Mouse (Mus musculus) stomach, postnatal 0 days (tissue): ENCODE data around the gene Hcrtr1. TPM values are rescaled to one million over a fixed set of nuclear protein-coding genes. Genes with fewer than 3 reads are reported as not detected.

Experiments
- ATAC-seq: fragments of 200-750 bp; cut with Nextera tagmentation; 2 replicates; pipeline ENCODE4 v1.8.0; 2017; ENCODE audit not compliant: low FRiP score, low TSS enrichment
- DNase-seq: peaks from one replicate; pipeline ENCODE4 v3.0.0-alpha.2; 2016; ENCODE audit warnings: low spot score
- H3K27ac ChIP-seq: fragments of 300-500 bp; sonication (generic); replicated peaks from 2 replicates; pipeline ENCODE4 v1.5.1; 2014; ENCODE audit warnings: mild to moderate bottlenecking, control low read depth
- H3K27me3 ChIP-seq: fragments of 300-500 bp; sonication (generic); 2 replicates; pipeline ENCODE4 v1.6.1; 2014; ENCODE audit warnings: low read length; ENCODE audit not compliant: control insufficient read depth, insufficient read depth
- H3K36me3 ChIP-seq: fragments of 300-500 bp; sonication (generic); 2 replicates; pipeline ENCODE4 v1.6.1; 2014; ENCODE audit warnings: low read length, mixed read lengths; ENCODE audit not compliant: control insufficient read depth, insufficient read depth
- H3K4me1 ChIP-seq: fragments of 300-500 bp; sonication (generic); replicated peaks from 2 replicates; pipeline ENCODE4 v1.6.1; 2014; ENCODE audit warnings: antibody characterized with exemption; ENCODE audit not compliant: control insufficient read depth, insufficient read depth
- H3K4me2 ChIP-seq: fragments of 300-500 bp; sonication (generic); replicated peaks from 2 replicates; pipeline ENCODE4 v1.6.1; 2014; ENCODE audit warnings: low read depth, mild to moderate bottlenecking, control low read depth, moderate library complexity
- H3K4me3 ChIP-seq: fragments of 300-500 bp; sonication (generic); 2 replicates; pipeline ENCODE4 v1.5.1; 2014; ENCODE audit warnings: low read depth, low read length, control low read depth
- H3K9ac ChIP-seq: fragments of 300-500 bp; sonication (generic); 2 replicates; pipeline ENCODE4 v1.6.1; 2014; ENCODE audit warnings: mild to moderate bottlenecking, low read length, control low read depth, mixed read lengths
- H3K9me3 ChIP-seq: fragments of 300-500 bp; sonication (generic); 2 replicates; pipeline ENCODE4 v1.6.1; 2016; ENCODE audit warnings: low read length; ENCODE audit not compliant: control insufficient read depth
- CTCF ChIP-seq: IDR thresholded peaks from 2 replicates; pipeline ENCODE4 v1.5.1; 2016; ENCODE audit warnings: antibody characterized with exemption, low read depth, mild to moderate bottlenecking, moderate library complexity
- EP300 ChIP-seq: optimal IDR thresholded peaks from 2 replicates; pipeline ENCODE3; 2016; ENCODE audit warnings: antibody characterized with exemption
- WGBS: fragments of 180-500 bp; shearing (Covaris S2); extraction: QIAGEN DNeasy Blood & Tissue Kit; methylation state at CpG from one replicate; pipeline ENCODE4 v1.1.7; 2014; 5-methylcytosine and 5-hydroxymethylcytosine counted together
- polyA plus RNA-seq: library from polyadenylated mRNA; unstranded; fragments of >200 nt; fragmentation: Nextera tagmentation; extraction: Ambion mirVana; gene quantifications from 2 replicates; pipeline ENCODE4 v1.2.1, GENCODE M21; 2015

Hcrtr1 gene
- polyA plus RNA-seq, 1 experiment from 2014 or later: 0.39 TPM

DNA sequence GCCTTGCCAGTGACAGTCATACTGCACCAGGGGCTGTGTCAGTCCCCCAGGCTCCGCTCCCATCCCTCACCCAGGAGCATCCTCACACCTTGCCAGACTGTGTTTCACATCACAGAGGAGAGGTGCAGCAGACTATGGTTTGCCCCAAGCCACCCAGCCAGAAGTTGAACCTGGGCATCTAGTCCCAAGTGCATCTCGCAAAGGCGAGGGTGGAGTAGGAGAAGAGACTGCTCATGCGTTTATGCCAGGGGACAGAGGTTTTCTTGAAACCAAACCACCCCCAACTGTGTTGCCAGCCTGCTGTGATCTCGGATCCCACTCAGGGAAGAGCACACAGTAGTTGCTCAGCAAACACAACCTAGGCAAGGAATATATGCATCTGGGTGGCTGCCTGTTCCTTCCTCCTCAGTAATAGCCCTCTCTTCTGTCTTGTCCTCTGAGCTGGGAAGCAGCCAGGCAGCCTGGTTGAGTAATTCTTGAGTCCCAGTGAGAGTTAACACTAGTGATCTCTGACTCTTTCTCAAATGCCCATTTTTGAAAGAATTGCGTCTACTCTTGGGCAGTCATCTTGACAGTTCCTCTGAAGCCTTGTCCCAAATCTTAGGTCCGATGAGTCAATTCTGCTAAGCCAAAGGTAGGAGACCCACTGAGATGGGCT lies 7.6 kb downstream of the Hcrtr1 start:
- Histone ChIP-seq H3K9ac (no peak overlapping the region), H3K27me3 (no peaks in the 10 kb centered on the region), H3K4me1 (no peaks in the 10 kb centered on the region), H3K4me2 (no peak overlapping the region), H3K4me3 (no peak overlapping the region), H3K9me3 (no peaks in the 10 kb centered on the region), H3K27ac (0 out of 2 replicates have a peak overlapping the region, but pooled peaks have one; percentile 45), H3K36me3 (0 out of 2 replicates have a peak, but pooled peaks cover 7% of the 10 kb centered on the region)
- TF ChIP-seq EP300 (no peak), CTCF (no peak)
- DNase-seq: no peak
- ATAC-seq: no peak; the same call in 1 of the 2 replicates
- WGBS: 89% methylated on average over 7 of the region's 7 CpGs

DNA sequence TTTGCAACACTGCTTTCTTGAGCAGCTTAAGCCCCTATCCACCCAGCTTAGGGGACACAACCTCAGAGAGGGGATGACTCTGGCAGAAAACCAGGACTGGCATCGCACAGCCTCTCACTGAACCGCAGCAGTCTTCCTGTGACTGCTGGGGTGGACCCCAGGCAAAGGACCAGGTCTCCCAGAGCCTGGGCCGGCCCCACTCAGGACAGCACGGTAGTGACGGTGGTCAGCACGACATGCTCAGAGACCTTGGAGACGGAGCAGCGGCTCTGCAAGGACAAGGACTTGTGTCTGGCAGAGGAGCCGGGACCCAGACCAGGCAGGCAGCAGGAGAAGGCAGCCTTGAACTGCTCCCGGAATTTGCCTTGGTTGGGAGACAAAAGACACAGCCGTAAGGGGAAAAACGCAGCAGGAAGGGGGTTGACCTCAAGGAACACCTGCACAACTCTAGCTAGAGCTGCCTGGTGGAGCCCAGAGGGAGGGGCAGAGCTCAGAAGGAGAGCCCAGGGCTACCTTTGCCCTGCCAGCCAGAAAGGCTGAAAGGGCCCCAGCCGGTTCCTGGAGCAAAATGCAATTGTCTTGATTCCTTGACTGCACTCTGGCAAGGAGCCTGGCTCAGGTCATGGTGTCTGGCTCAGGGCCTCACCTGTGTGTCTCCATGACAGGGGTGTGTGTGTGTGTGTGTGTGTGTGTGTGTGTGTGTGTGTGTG lies 8.4 kb downstream of the Hcrtr1 start:
- H3K9me3 ChIP-seq: no peaks in the 10 kb centered on the region
- peak; percentile 88 for DNase-seq
- no peak overlapping the region for H3K4me3 ChIP-seq
- TF ChIP-seq CTCF (no peak), EP300 (no peak)
- H3K9ac ChIP-seq: no peak overlapping the region
- H3K27me3 ChIP-seq: no peaks in the 10 kb centered on the region
- H3K4me2 ChIP-seq: no peak overlapping the region
- 52% methylated on average over 13 of the region's 13 CpGs for WGBS
- H3K36me3 ChIP-seq: peaks cover 14% of the 10 kb centered on the region; the same call in 1 of the 2 replicates
- no peaks in the 10 kb centered on the region for H3K4me1 ChIP-seq
- peak overlapping the region; percentile 41 for H3K27ac ChIP-seq
- peak; percentile 86 for ATAC-seq

DNA sequence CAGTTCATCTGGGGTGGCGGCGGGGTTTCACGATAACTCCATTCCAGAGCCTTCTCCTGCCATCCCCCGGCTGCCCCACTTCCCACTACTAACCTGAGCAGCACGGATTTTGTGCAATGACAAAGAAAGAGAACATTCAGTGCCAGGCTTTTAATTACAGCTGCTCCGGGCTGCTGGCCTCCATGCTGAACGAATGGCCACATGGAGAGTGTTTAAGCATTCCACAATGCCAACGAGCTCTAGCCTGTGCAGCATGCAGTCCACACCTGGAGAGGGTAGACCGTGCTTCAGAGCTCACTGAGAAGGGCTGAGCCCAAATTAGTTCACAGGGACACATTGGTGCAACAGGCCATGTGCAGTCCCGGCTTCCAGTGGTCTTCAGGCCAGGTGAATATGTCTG lies 9.1 kb downstream of the Hcrtr1 start:
- WGBS: 81% methylated on average over 10 of the region's 10 CpGs
- Histone ChIP-seq H3K27ac (peak overlapping the region; percentile 41), H3K4me3 (no peak overlapping the region), H3K9me3 (no peaks in the 10 kb centered on the region), H3K9ac (no peak overlapping the region), H3K4me1 (no peaks in the 10 kb centered on the region), H3K4me2 (no peak overlapping the region), H3K27me3 (no peaks in the 10 kb centered on the region), H3K36me3 (peaks cover 17% of the 10 kb centered on the region; the same call in 1 of the 2 replicates)
- TF ChIP-seq EP300: no peak
- no peak for TF ChIP-seq CTCF
- DNase-seq: no peak
- ATAC-seq: no peak

DNA sequence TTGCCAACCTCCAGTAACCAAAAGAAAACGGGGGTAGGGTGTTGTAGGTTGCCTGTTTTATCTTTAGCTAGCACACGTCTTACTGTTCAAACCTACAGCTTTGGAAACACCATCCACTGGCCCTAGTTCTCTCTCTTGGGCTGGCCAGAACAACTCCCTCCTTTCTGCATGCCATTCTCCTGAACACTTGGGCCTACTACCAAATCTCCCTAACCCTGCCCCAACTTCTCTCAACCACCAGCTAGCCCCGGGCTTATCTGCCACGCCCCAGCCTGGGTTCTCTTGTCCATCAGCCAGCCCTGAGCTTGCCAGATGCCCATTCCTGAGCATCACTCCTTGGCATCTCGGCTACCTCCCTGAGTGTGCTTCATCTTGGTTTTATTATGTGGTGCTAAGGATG lies 10.3 kb downstream of the Hcrtr1 start:
- H3K4me1 ChIP-seq: no peaks in the 10 kb centered on the region
- 72% methylated on average over 5 of the region's 5 CpGs for WGBS
- DNase-seq (no peak), ATAC-seq (no peak)
- TF ChIP-seq EP300 (no peak), CTCF (no peak)
- no peaks in the 10 kb centered on the region for H3K9me3 ChIP-seq
- peaks cover 24% of the 10 kb centered on the region; the same call in 1 of the 2 replicates for H3K36me3 ChIP-seq
- H3K4me3 ChIP-seq: no peak overlapping the region
- no peak overlapping the region for H3K27ac ChIP-seq
- H3K9ac ChIP-seq: no peak overlapping the region
- H3K4me2 ChIP-seq: no peak overlapping the region
- no peaks in the 10 kb centered on the region for H3K27me3 ChIP-seq

DNA sequence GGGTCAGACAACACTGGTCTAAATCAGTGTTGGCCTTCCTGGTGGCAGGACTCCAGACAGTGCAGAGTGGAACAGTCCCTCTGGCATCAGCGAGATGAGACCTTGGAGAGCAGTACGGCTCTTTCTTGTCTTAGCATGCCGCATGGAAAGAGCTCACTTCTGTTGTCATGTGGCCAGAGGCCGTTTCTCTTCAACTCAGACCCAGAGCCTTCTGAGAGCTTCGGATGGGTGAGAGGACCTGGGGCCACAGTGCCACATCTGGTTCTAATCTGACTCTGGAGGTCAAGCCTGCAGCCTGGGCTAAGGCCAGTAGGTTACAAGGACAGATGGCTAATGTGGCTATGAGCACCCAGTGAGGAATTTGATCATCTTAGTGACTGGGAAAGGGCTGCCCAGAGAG lies 13.2 kb downstream of the Hcrtr1 start:
- no peak overlapping the region for H3K4me3 ChIP-seq
- no peak for DNase-seq
- 78% methylated on average over 5 of the region's 5 CpGs for WGBS
- no peaks in the 10 kb centered on the region for H3K9me3 ChIP-seq
- H3K9ac ChIP-seq: no peak overlapping the region
- peaks cover 32% of the 10 kb centered on the region; the same call in 1 of the 2 replicates for H3K36me3 ChIP-seq
- TF ChIP-seq CTCF (no peak), EP300 (no peak)
- no peak overlapping the region for H3K4me2 ChIP-seq
- H3K4me1 ChIP-seq: no peaks in the 10 kb centered on the region
- ATAC-seq: no peak
- no peak overlapping the region for H3K27ac ChIP-seq
- H3K27me3 ChIP-seq: no peaks in the 10 kb centered on the region

GRCm38 (mm10) chr4:130125164-130125563 lies 14.0 kb downstream of the Hcrtr1 start:
- H3K4me3 ChIP-seq: no peak overlapping the region
- TF ChIP-seq CTCF (no peak), EP300 (no peak)
- H3K9me3 ChIP-seq: no peaks in the 10 kb centered on the region
- WGBS: 80% methylated on average over 6 of the region's 6 CpGs
- H3K27ac ChIP-seq: no peak overlapping the region
- no peaks in the 10 kb centered on the region for H3K27me3 ChIP-seq
- DNase-seq: no peak
- no peak overlapping the region for H3K9ac ChIP-seq
- peaks cover 32% of the 10 kb centered on the region; the same call in 1 of the 2 replicates for H3K36me3 ChIP-seq
- no peaks in the 10 kb centered on the region for H3K4me1 ChIP-seq
- H3K4me2 ChIP-seq: no peak overlapping the region
- no peak for ATAC-seq
